Mouse (Mus musculus): ENCODE data around the gene Gm14851. TPM values are rescaled to one million over a fixed set of nuclear protein-coding genes. Genes with fewer than 3 reads are reported as not detected.
"Not testable (repeated sequence)": the region's sequence is repeated elsewhere in the genome, so short reads cannot be mapped to it uniquely, and the experiment has no call there.

The Gm14851 gene
- not detected in 2 replicates for polyA plus RNA-seq (2012; ENCODE audit: insufficient read depth, low replicate concordance)

DNA sequence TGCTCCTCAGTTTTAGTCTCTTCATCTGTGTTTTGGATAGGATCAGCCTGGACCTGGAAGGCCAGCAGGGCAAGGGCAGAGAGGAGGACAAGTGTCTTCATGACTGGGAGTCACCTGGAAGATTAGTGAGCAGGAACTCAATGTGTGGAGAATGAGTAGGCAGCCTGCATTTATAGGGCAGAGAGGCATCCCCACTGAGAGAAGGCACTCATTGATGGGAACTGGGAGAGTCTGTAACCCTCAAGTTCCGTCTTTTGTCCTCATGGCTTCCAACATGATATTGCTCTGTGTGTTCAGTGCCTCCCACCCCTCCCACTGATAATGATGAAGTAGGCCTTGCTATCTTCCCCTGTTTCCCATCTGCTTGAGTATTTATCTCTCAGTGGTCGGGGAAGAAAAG lies at the start of gene Gm14851:
Gene Gm14851 (minus strand): TSS at position 101 of the 400 bp plus-strand sequence.
- H3K9me3 ChIP-seq; H3K4me1 ChIP-seq; H3K36me3 ChIP-seq (replicated peaks; ENCODE audit: low read length); H3K27me3 ChIP-seq (replicated peaks); H3K4me3 ChIP-seq (replicated peaks): not testable (repeated sequence)

DNA sequence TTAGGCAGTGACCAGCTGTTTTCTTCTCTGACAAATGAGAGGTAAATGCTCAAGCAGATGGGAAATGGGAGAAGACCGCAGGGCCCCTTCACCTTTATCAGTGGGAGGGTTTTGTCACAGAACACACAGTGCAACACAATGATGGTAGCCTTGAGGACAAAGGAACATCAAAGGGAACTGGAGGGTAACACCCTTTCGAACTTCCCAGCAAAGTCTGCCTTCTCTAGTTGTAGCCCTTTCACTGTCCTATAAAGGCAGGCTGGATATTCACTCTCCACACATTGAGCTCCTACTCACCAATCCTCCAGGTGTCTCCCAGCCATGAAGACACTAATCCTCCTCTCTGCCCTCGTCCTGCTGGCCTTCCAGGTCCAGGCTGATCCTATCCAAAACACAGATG lies 38.5 kb upstream of the Gm14851 start, which contains the start of gene Defa30:
Gene Defa30 (plus strand): TSS at position 301 of the 400 bp plus-strand sequence.
- H3K4me3 ChIP-seq (replicated peaks); H3K9me3 ChIP-seq; H3K4me1 ChIP-seq; H3K36me3 ChIP-seq (replicated peaks; ENCODE audit: low read length); H3K27me3 ChIP-seq (replicated peaks): not testable (repeated sequence)

DNA sequence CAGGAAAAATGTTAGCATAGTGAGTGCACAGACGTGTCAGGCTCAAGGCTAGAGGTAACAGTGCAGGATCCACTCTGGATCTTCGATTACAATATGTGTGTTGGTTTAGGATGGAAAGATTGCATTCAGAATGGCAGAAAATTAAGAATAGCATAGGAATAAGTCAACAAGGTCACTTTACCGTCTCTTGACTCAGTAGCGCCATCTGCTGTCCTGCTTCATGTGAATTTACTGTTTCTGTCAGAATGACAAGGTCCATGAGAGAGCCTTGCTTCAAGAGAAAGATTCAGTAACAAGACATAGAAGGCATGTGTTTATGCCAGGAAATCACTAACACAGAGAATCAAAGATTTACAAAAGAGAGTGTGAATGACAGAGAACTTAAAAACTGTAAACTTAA lies 2.7 kb downstream of the Gm14851 start:
- no peaks in the 10 kb centered on the region for H3K36me3 ChIP-seq (replicated peaks; ENCODE audit: low read length)
- H3K27me3 ChIP-seq (replicated peaks): no peaks in the 10 kb centered on the region
- no peaks in the 10 kb centered on the region for H3K4me1 ChIP-seq
- no peaks in the 10 kb centered on the region for H3K9me3 ChIP-seq
- TF ChIP-seq GATA1 (IDR thresholded peaks at IDR 0.05; ENCODE audit: borderline replicate concordance, low read length): no peak
- TF ChIP-seq FLI1 (IDR thresholded peaks at IDR 0.05; ENCODE audit: low read length): no peak
- no peak overlapping the region for H3K4me3 ChIP-seq (replicated peaks)

DNA sequence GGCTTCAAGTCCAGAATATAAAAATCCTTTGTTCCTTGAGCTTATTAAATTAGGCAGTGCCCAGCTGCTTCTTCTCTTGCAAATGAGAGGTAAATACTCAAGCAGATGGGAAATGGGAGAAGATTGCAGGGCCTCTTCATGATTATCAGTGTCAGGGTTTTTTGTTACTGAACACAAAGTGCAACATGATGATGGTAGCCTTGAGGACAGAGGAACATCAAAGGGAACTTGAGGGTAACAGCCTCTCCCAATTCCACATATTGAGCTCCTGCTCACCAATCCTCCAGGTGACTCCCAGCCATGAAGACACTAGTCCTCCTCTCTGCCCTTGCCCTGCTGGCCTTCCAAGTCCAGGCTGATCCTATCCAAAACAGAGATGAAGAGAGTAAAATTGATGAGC lies 11.7 kb downstream of the Gm14851 start, which contains the start of gene Defa25:
Gene Defa25 (plus strand): TSS at position 301 of the 400 bp plus-strand sequence.
- not testable (repeated sequence) for H3K4me3 ChIP-seq (replicated peaks); H3K4me1 ChIP-seq; H3K36me3 ChIP-seq (replicated peaks; ENCODE audit: low read length); H3K27me3 ChIP-seq (replicated peaks); H3K9me3 ChIP-seq

DNA sequence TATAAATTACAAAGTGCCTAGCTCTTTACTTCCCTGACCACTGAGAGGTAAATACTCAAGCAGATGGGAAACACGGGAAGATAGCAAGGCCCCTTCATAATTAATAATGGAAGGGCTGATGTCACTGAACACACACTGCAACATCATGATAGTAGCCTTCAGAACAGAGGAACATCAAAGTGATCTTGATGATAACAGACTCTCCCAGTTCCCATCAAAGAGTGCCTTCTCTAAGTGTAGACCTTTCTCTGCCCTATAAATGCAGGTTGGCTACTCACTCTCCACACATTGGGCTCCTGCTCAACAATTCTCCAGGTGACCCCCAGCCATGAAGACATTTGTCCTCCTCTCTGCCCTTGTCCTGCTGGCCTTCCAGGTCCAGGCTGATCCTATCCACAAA lies 31.1 kb downstream of the Gm14851 start, which contains the start of gene Defa35:
Gene Defa35 (plus strand): TSS at position 301 of the 400 bp plus-strand sequence.
- H3K27me3 ChIP-seq (replicated peaks): not testable (repeated sequence)

DNA sequence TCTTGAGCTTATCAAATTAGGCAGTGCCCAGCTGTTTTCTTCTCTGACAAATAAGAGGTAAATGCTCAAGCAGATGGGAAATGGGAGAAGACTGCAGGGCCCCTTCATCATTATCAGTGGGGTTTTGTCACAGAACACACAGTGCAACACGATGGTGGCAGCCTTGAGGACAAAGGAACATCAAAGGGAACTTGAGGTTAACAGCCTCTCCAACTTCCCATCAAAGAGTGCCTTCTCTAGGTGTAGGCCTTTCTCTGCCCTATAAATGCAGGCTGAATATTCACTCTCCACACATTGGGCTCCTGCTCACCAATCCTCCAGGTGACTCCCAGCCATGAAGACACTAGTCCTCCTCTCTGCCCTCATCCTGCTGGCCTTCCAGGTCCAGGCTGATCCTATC lies 41.1 kb downstream of the Gm14851 start, which contains the start of gene Defa23:
Gene Defa23 (plus strand): TSS at position 301 of the 400 bp plus-strand sequence.
- H3K9me3 ChIP-seq; H3K27me3 ChIP-seq (replicated peaks); H3K4me3 ChIP-seq (replicated peaks); H3K4me1 ChIP-seq; H3K36me3 ChIP-seq (replicated peaks; ENCODE audit: low read length): not testable (repeated sequence)

More for the DNA sequence above, 31.1 kb downstream of the Gm14851 start, which contains the start of gene Defa35:
- not testable (repeated sequence) for H3K9me3 ChIP-seq; H3K36me3 ChIP-seq (replicated peaks; ENCODE audit: low read length); H3K4me1 ChIP-seq; H3K4me3 ChIP-seq (replicated peaks)

Other genes with a start within 250 kb of the Gm14851 start
- gene Defb33, start 203.4 kb downstream of the Gm14851 start, polyA plus RNA-seq (2012; ENCODE audit: insufficient read depth, low replicate concordance): not detected in 2 replicates
- gene Gm15056, start 193.4 kb downstream of the Gm14851 start, polyA plus RNA-seq (2012; ENCODE audit: insufficient read depth, low replicate concordance): not detected in 2 replicates
- gene Gm6040, start 174.0 kb downstream of the Gm14851 start, polyA plus RNA-seq (2012; ENCODE audit: insufficient read depth, low replicate concordance): not detected in 2 replicates
- not detected in 2 replicates for gene AY761185, start 151.3 kb downstream of the Gm14851 start, polyA plus RNA-seq (2012; ENCODE audit: insufficient read depth, low replicate concordance)
- not detected in 2 replicates for gene Defa21, start 70.5 kb downstream of the Gm14851 start, polyA plus RNA-seq (2012; ENCODE audit: insufficient read depth, low replicate concordance)
- gene Defa23, start 41.0 kb downstream of the Gm14851 start, polyA plus RNA-seq (2012; ENCODE audit: insufficient read depth, low replicate concordance): not detected in 2 replicates
- gene Defa35, start 31.0 kb downstream of the Gm14851 start, polyA plus RNA-seq (2012; ENCODE audit: insufficient read depth, low replicate concordance): not detected in 2 replicates
- gene Defa25, start 11.6 kb downstream of the Gm14851 start, polyA plus RNA-seq (2012; ENCODE audit: insufficient read depth, low replicate concordance): not detected in 2 replicates
- not detected in 2 replicates for gene Defa30, start 38.6 kb upstream of the Gm14851 start, polyA plus RNA-seq (2012; ENCODE audit: insufficient read depth, low replicate concordance)
- not detected in 2 replicates for gene Defa22, start 66.2 kb upstream of the Gm14851 start, polyA plus RNA-seq (2012; ENCODE audit: insufficient read depth, low replicate concordance)
- not detected in 2 replicates for gene Defa31, start 95.6 kb upstream of the Gm14851 start, polyA plus RNA-seq (2012; ENCODE audit: insufficient read depth, low replicate concordance)
- not detected in 2 replicates for gene Gm15293, start 105.5 kb upstream of the Gm14851 start, polyA plus RNA-seq (2012; ENCODE audit: insufficient read depth, low replicate concordance)
- gene Gm15292, start 153.7 kb upstream of the Gm14851 start, polyA plus RNA-seq (2012; ENCODE audit: insufficient read depth, low replicate concordance): not detected in 2 replicates
- gene Defa27, start 219.5 kb upstream of the Gm14851 start, polyA plus RNA-seq (2012; ENCODE audit: insufficient read depth, low replicate concordance): not detected in 2 replicates
- not detected in 2 replicates for gene Defa29, start 231.0 kb upstream of the Gm14851 start, polyA plus RNA-seq (2012; ENCODE audit: insufficient read depth, low replicate concordance)